In the genomic region with DNA sequence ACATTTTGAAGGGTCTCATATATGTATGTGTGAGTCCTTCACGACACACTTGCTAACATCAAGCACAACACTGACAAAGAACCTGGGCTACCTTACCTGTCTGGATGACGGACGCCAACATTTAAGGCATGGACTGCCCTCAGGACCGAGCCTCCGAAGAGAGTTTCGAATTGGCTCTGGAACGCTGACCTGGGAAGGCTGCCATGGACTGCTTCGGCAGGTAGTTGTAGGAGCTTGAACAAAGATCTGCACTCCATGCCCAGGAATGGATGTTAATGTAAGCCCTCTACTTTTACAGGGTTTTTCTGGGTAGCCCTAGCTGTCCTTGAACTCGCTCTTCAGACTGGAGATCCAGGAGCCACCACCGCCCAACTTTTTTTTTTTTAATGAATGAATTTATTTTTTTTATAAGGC, we compare ENCODE assay signal across 8 mouse cellular contexts. TPM values are rescaled to one million over a fixed set of nuclear protein-coding genes. Genes with fewer than 3 reads are reported as not detected.
DNase-seq lines count a peak whose midpoint lies in the region; ATAC-seq and TF ChIP-seq lines count a peak whose summit lies in the region.

No protein-coding gene starts in this region.

- no peak for TF ChIP-seq CTCF in bone marrow macrophage, adult 2 months (IDR thresholded peaks at IDR 0.05; ENCODE audit: low read depth, low read length)

- no peaks in the 10 kb centered on the region for H3K36me3 ChIP-seq in forebrain, embryonic 16.5 days (ENCODE audit: control insufficient read depth, insufficient read depth)
- no peaks in the 10 kb centered on the region for H3K36me3 ChIP-seq in limb, embryonic 12.5 days
- no peaks in the 10 kb centered on the region for H3K36me3 ChIP-seq in neural tube, embryonic 13.5 days

- 3% methylated on average over 10 of the region's 10 CpGs for WGBS in forebrain, embryonic 16.5 days
- WGBS in limb, embryonic 12.5 days: 3% methylated on average over 10 of the region's 10 CpGs
- 4% methylated on average over 10 of the region's 10 CpGs for WGBS in neural tube, embryonic 13.5 days

- peak; percentile 34 for DNase-seq in kidney, adult 18-20 months
- DNase-seq in kidney, adult 11 months: no peak
- no peak for DNase-seq in gastrocnemius, postnatal 10 days

- H3K4me1 ChIP-seq in bone marrow macrophage, adult 2 months (ENCODE audit: control insufficient read depth, insufficient read depth, low read length): no peaks in the 10 kb centered on the region; the same call in 1 of the 2 replicates
- H3K4me1 ChIP-seq in forebrain, embryonic 16.5 days (replicated peaks; ENCODE audit: control insufficient read depth, insufficient read depth, low read length): peaks cover 5% of the 10 kb centered on the region
- H3K4me1 ChIP-seq in limb, embryonic 12.5 days (replicated peaks): no peaks in the 10 kb centered on the region
- H3K4me1 ChIP-seq in neural tube, embryonic 13.5 days (replicated peaks): peaks cover 15% of the 10 kb centered on the region

- TF ChIP-seq POLR2A in bone marrow macrophage, adult 2 months (IDR thresholded peaks at IDR 0.05; ENCODE audit: borderline replicate concordance, low read depth, low read length): no peak

- no peaks in the 10 kb centered on the region for H3K27me3 ChIP-seq in forebrain, embryonic 16.5 days (replicated peaks; ENCODE audit: control insufficient read depth, insufficient read depth, low read length)
- no peaks in the 10 kb centered on the region for H3K27me3 ChIP-seq in limb, embryonic 12.5 days
- H3K27me3 ChIP-seq in neural tube, embryonic 13.5 days: peaks cover 6% of the 10 kb centered on the region; the same call in 1 of the 2 replicates

- H3K4me3 ChIP-seq in bone marrow macrophage, adult 2 months (ENCODE audit: insufficient read depth, low read length): peak overlapping the region; percentile 61
- H3K4me3 ChIP-seq in forebrain, embryonic 16.5 days (replicated peaks; ENCODE audit: low read length): peak overlapping the region; percentile 54
- peak overlapping the region; percentile 48 for H3K4me3 ChIP-seq in limb, embryonic 12.5 days (replicated peaks)
- peak overlapping the region; percentile 56 for H3K4me3 ChIP-seq in neural tube, embryonic 13.5 days

- no peaks in the 10 kb centered on the region for H3K9me3 ChIP-seq in forebrain, embryonic 16.5 days (ENCODE audit: control insufficient read depth, low read length)
- no peaks in the 10 kb centered on the region for H3K9me3 ChIP-seq in limb, embryonic 12.5 days
- no peaks in the 10 kb centered on the region for H3K9me3 ChIP-seq in neural tube, embryonic 13.5 days

- peak overlapping the region; percentile 40; the same call in 1 of the 2 replicates for H3K9ac ChIP-seq in forebrain, embryonic 16.5 days (replicated peaks; ENCODE audit: low read depth, low read length)
- 0 out of 2 replicates have a peak overlapping the region, but pooled peaks have one; percentile 44 for H3K9ac ChIP-seq in limb, embryonic 12.5 days (replicated peaks)
- H3K9ac ChIP-seq in neural tube, embryonic 13.5 days: peak overlapping the region; percentile 56

- no peak overlapping the region for H3K27ac ChIP-seq in bone marrow macrophage, adult 2 months (ENCODE audit: insufficient read depth, low read depth, low read length)
- H3K27ac ChIP-seq in forebrain, embryonic 16.5 days (ENCODE audit: low read length): no peak overlapping the region
- peak overlapping the region; percentile 60; the same call in 1 of the 2 replicates for H3K27ac ChIP-seq in limb, embryonic 12.5 days
- no peak overlapping the region for H3K27ac ChIP-seq in neural tube, embryonic 13.5 days (replicated peaks)

- H3K4me2 ChIP-seq in forebrain, embryonic 16.5 days (ENCODE audit: low read length): peak overlapping the region; percentile 58
- H3K4me2 ChIP-seq in limb, embryonic 12.5 days: peak overlapping the region; percentile 65
- H3K4me2 ChIP-seq in neural tube, embryonic 13.5 days: peak overlapping the region; percentile 59

- ATAC-seq in forebrain, embryonic 16.5 days: no peak
- ATAC-seq in limb, embryonic 12.5 days (ENCODE audit: insufficient number of reproducible peaks, insufficient read depth, low FRiP score, low TSS enrichment, low read depth): no peak; the same call in 1 of the 2 replicates
- ATAC-seq in neural tube, embryonic 13.5 days (ENCODE audit: low read depth): no peak
- ATAC-seq in CD4-positive, CD25-positive, alpha-beta regulatory T cell, adult 4 months: no peak

RNA-seq across cellular contexts. Expression of gene Trim27, which starts 44.0 kb away (rescaled TPM):
- polyA plus RNA-seq in bone marrow macrophage, adult 2 months (2012; ENCODE audit: insufficient read depth, insufficient read length, missing spikeins): 44.6 and 46.6 TPM in 2 replicates
- polyA plus RNA-seq in forebrain, embryonic 16.5 days (2015; fragmentation: Nextera tagmentation; extraction: Ambion mirVana): 89.7 and 96.6 TPM in 2 replicates
- 180 TPM in 2 replicates for polyA plus RNA-seq in limb, embryonic 12.5 days (2016; fragmentation: Nextera tagmentation; extraction: Ambion mirVana)
- 82.9 and 88.9 TPM in 2 replicates for polyA plus RNA-seq in neural tube, embryonic 13.5 days (2015; fragmentation: Nextera tagmentation; extraction: Ambion mirVana)
- total RNA-seq in gastrocnemius, postnatal 10 days (2021): 10 to 100 TPM; 27.9 to 36.8 TPM
- 10 to 100 TPM; 10.5 to 13.5 TPM for polyA plus RNA-seq in CD4-positive, CD25-positive, alpha-beta regulatory T cell, adult 4 months (2017; shearing (Covaris generic))
